Mouse (Mus musculus): ENCODE results near the gene Ephb6. TPM values are rescaled to one million over a fixed set of nuclear protein-coding genes. Genes with fewer than 3 reads are reported as not detected.

The Ephb6 gene
- polyA plus RNA-seq (2015; fragmentation: Illumina TruSeq; extraction: RNeasy Lipid Tissue Mini Kit (QIAGEN cat#74804); ENCODE audit: low read depth, low replicate concordance), result 86.6 TPM

GRCm38 (mm10) chr6:41605061-41605793 is at the start of gene Ephb6:
TSS of gene Ephb6 (plus strand) at chr6:41605482.

GRCm38 (mm10) chr6:41636178-41636577 is 30.9 kb downstream of the Ephb6 start, which contains the start of gene Trpv6:
TSS of gene Trpv6 (minus strand) at chr6:41636405.

Other genes starting within 250 kb of the Ephb6 start
- not detected for gene Prss3, start 227.8 kb upstream of the Ephb6 start, polyA plus RNA-seq (2015; fragmentation: Illumina TruSeq; extraction: RNeasy Lipid Tissue Mini Kit (QIAGEN cat#74804); ENCODE audit: low read depth, low replicate concordance)
- not detected for gene Gm5771, start 213.1 kb upstream of the Ephb6 start, polyA plus RNA-seq (2015; fragmentation: Illumina TruSeq; extraction: RNeasy Lipid Tissue Mini Kit (QIAGEN cat#74804); ENCODE audit: low read depth, low replicate concordance)
- gene Gm10334, start 159.3 kb upstream of the Ephb6 start, polyA plus RNA-seq (2015; fragmentation: Illumina TruSeq; extraction: RNeasy Lipid Tissue Mini Kit (QIAGEN cat#74804); ENCODE audit: low read depth, low replicate concordance), result 0.86 TPM
- not detected for gene Prss1, start 146.6 kb upstream of the Ephb6 start, polyA plus RNA-seq (2015; fragmentation: Illumina TruSeq; extraction: RNeasy Lipid Tissue Mini Kit (QIAGEN cat#74804); ENCODE audit: low read depth, low replicate concordance)
- not detected for gene Prss2, start 83.7 kb upstream of the Ephb6 start, polyA plus RNA-seq (2015; fragmentation: Illumina TruSeq; extraction: RNeasy Lipid Tissue Mini Kit (QIAGEN cat#74804); ENCODE audit: low read depth, low replicate concordance)
- gene Trpv6, start 30.9 kb downstream of the Ephb6 start, polyA plus RNA-seq (2015; fragmentation: Illumina TruSeq; extraction: RNeasy Lipid Tissue Mini Kit (QIAGEN cat#74804); ENCODE audit: low read depth, low replicate concordance), result 1.0 TPM
- gene Trpv5, start 75.3 kb downstream of the Ephb6 start, polyA plus RNA-seq (2015; fragmentation: Illumina TruSeq; extraction: RNeasy Lipid Tissue Mini Kit (QIAGEN cat#74804); ENCODE audit: low read depth, low replicate concordance), result not detected
- gene Llcfc1, start 78.9 kb downstream of the Ephb6 start, polyA plus RNA-seq (2015; fragmentation: Illumina TruSeq; extraction: RNeasy Lipid Tissue Mini Kit (QIAGEN cat#74804); ENCODE audit: low read depth, low replicate concordance), result not detected
- gene Kel, start 98.9 kb downstream of the Ephb6 start, polyA plus RNA-seq (2015; fragmentation: Illumina TruSeq; extraction: RNeasy Lipid Tissue Mini Kit (QIAGEN cat#74804); ENCODE audit: low read depth, low replicate concordance), result not detected
- gene Olfr459, start 169.7 kb downstream of the Ephb6 start, polyA plus RNA-seq (2015; fragmentation: Illumina TruSeq; extraction: RNeasy Lipid Tissue Mini Kit (QIAGEN cat#74804); ENCODE audit: low read depth, low replicate concordance), result not detected
- not detected for gene Pip, start 242.1 kb downstream of the Ephb6 start, polyA plus RNA-seq (2015; fragmentation: Illumina TruSeq; extraction: RNeasy Lipid Tissue Mini Kit (QIAGEN cat#74804); ENCODE audit: low read depth, low replicate concordance)
- gene Sval2, start 247.5 kb downstream of the Ephb6 start, polyA plus RNA-seq (2015; fragmentation: Illumina TruSeq; extraction: RNeasy Lipid Tissue Mini Kit (QIAGEN cat#74804); ENCODE audit: low read depth, low replicate concordance), result not detected